Mouse (Mus musculus) hindbrain, postnatal 0 days (tissue): ENCODE results near the gene Acp2. TPM values are rescaled to one million over a fixed set of nuclear protein-coding genes. Genes with fewer than 3 reads are reported as not detected.
"Not testable (repeated sequence)": the region's sequence is repeated elsewhere in the genome, so short reads cannot be mapped to it uniquely, and the experiment has no call there.

Experiments
- ATAC-seq: fragments of 200-750 bp; cut with Nextera tagmentation; 2 replicates; pipeline ENCODE4 v1.8.0; 2017; ENCODE audit warnings: mild to moderate bottlenecking, moderate TSS enrichment, moderate library complexity
- DNase-seq: peaks from one replicate; pipeline ENCODE4 v3.0.0-alpha.2; 2015; ENCODE audit warnings: low spot score
- H3K27ac ChIP-seq: fragments of 300-500 bp; sonication (generic); 2 replicates; pipeline ENCODE4 v1.5.1; 2014; ENCODE audit warnings: mild to moderate bottlenecking
- H3K27me3 ChIP-seq: fragments of 300-500 bp; sonication (generic); 2 replicates; pipeline ENCODE4 v1.6.1; 2014; ENCODE audit warnings: low read length, mixed read lengths; ENCODE audit not compliant: insufficient read depth
- H3K36me3 ChIP-seq: fragments of 300-500 bp; sonication (generic); 2 replicates; pipeline ENCODE4 v1.6.1; 2014; ENCODE audit warnings: low read length, mixed read lengths; ENCODE audit not compliant: insufficient read depth
- H3K4me1 ChIP-seq: fragments of 300-500 bp; sonication (generic); 2 replicates; pipeline ENCODE4 v1.6.1; 2014; ENCODE audit warnings: antibody characterized with exemption, low read length, mixed read lengths; ENCODE audit not compliant: insufficient read depth
- H3K4me2 ChIP-seq: fragments of 300-500 bp; sonication (generic); 2 replicates; pipeline ENCODE4 v1.6.1; 2014; ENCODE audit warnings: low read depth, mild to moderate bottlenecking, low read length, moderate library complexity, mixed read lengths
- H3K4me3 ChIP-seq: fragments of 300-500 bp; sonication (generic); 2 replicates; pipeline ENCODE4 v1.5.1; 2014; ENCODE audit warnings: low read length
- H3K9ac ChIP-seq: fragments of 300-500 bp; sonication (generic); replicated peaks from 2 replicates; pipeline ENCODE4 v1.6.1; 2014; ENCODE audit warnings: mild to moderate bottlenecking, low read length, moderate library complexity, mixed read lengths
- H3K9me3 ChIP-seq: fragments of 300-500 bp; sonication (generic); 2 replicates; pipeline ENCODE4 v1.6.1; 2016; ENCODE audit warnings: low read length, mixed read lengths
- CTCF ChIP-seq: IDR thresholded peaks from 2 replicates; pipeline ENCODE4 v1.5.1; 2016; ENCODE audit warnings: antibody characterized with exemption, control low read depth, low read depth
- whole genome bisulfite sequencing: fragments of 180-500 bp; shearing (Covaris S2); extraction: QIAGEN DNeasy Blood & Tissue Kit; methylation state at CpG from one replicate; pipeline ENCODE4 v1.1.7; 2014; 5-methylcytosine and 5-hydroxymethylcytosine counted together
- polyA plus RNA-seq: library from polyadenylated mRNA; unstranded; fragments of >200 nt; fragmentation: Nextera tagmentation; extraction: Ambion mirVana; gene quantifications from 2 replicates; pipeline ENCODE4 v1.2.1, GENCODE M21; 2015
- total RNA-seq: library from RNA; depleted of rRNA; stranded (reverse); fragments of >200 nt; gene quantifications from 2 replicates; pipeline ENCODE4 v1.2.3, GENCODE M21; 2014

Gene Acp2
- total and polyA plus RNA-seq, 2 experiments from 2014 or later, result 30.9 to 48.5 TPM

DNA sequence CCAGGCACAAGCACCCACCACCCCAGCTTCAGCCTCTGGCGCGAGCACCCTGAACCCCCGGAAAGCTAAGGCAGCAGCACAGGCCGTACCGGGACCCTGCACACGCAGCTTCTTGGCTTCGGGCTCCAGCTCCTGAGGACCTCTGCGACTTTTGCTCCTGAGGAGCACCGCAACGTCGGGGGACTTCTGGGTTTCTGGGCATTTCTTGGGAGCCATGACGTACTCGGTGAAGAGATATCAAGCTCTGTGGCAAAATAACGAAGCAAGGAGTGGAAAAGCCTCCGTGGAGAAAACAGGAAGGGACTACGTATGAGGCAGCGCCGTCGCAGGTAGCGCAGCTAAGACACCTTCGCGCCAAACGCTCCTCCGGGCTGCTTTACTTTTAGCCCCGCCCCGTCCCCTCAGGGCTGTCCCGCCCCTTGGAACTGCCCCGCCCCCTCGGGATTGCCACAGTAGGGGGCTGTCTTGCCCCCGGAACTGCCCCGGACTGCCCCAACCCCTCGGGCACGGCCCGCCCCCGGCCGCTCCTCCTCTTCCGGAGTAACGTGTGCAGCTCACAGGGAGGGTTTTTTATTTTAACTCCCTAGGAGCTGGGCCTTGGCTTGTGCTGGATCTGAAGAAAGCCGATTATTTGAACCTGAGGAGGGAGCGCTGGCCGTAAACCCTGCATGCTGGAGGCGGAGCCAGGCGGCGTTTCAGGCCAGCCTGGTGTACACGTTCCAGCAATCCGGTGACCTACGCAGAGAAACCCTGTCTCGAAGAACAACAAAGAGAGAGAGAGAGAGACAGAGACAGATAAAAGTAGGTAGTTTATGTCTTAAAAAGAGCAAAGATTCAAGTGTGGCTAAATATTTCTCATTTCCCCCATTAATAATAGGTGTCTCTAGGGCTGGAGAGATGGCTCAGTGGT is 34.2 kb downstream of the Acp2 start, which contains the start of gene Ddb2:
Ddb2 (minus strand) TSS at position 382 of the 910 bp plus-strand sequence.
- under 1% methylated on average over 48 of the region's 48 CpGs for WGBS
- ATAC-seq (peak; percentile 99), DNase-seq (peak; percentile 98)
- Histone ChIP-seq H3K27ac (peak within 1 kb of the TSS; percentile 90), H3K9ac (peak within 1 kb of the TSS; percentile 59), H3K4me3 (peak within 1 kb of the TSS; percentile 63), H3K27me3 (no peaks in the 10 kb centered on the region), H3K4me1 (no peaks in the 10 kb centered on the region), H3K9me3 (no peaks in the 10 kb centered on the region), H3K4me2 (peak within 1 kb of the TSS; percentile 90), H3K36me3 (no peaks in the 10 kb centered on the region)
- TF ChIP-seq CTCF, result peak; percentile 52; the same call in 1 of the 2 replicates

DNA sequence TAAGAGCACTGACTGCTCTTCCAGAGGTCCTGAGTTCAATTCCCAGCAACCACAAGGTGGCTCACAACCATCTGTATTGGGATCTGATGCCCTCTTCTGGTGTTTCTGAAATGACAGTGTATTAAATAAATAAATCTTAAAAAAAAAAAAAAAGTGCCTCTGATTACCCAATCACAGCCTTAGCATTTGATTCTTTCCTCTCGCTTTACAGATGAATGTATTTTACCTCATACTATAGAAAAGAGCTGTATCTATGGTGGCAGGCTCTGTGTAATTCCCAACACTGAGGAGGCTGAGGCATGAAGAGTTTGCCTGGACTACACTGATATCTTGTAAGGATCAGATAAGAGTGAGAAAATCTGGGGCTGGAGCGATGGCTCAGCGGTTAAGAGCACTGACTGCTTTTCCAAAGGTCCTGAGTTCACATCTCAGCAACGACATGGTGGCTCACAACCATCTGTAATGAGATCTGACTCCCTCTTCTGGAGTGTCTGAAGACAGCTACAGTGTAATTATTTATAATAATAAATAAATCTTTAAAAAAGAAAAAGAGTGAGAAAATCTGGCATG is 34.9 kb downstream of the Acp2 start:
- peak overlapping the region; percentile 63 for H3K4me3 ChIP-seq
- not testable (repeated sequence) for H3K4me1 ChIP-seq, H3K27me3 ChIP-seq, H3K36me3 ChIP-seq, H3K9me3 ChIP-seq
- WGBS, result 24% methylated on average over 4 of the region's 4 CpGs
- peak overlapping the region; percentile 90 for H3K27ac ChIP-seq
- ATAC-seq (peak; percentile 67), DNase-seq (peak; percentile 36)
- peak overlapping the region; percentile 59; the same call in 1 of the 2 replicates for H3K9ac ChIP-seq
- H3K4me2 ChIP-seq, result peak overlapping the region; percentile 90

DNA sequence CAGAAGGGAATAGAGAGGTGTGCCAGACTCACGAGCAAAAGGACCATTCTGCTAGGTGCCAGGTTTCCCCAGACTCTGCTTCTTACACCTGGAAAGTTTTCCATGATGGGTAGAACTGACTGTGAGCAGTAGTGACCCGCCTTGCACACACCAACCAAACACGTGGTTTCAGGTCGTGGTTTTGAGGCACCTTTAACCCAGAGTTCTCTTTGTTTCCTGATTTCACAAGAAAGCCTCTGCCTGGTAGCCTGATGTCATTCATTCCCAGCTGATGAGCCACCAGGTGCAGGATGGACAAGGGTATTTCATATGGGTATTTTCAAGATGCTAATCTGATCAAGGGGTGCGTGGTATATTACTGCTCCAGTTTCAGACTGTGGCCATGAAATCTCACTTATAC is 39.9 kb downstream of the Acp2 start:
- no peaks in the 10 kb centered on the region for H3K27me3 ChIP-seq

DNA sequence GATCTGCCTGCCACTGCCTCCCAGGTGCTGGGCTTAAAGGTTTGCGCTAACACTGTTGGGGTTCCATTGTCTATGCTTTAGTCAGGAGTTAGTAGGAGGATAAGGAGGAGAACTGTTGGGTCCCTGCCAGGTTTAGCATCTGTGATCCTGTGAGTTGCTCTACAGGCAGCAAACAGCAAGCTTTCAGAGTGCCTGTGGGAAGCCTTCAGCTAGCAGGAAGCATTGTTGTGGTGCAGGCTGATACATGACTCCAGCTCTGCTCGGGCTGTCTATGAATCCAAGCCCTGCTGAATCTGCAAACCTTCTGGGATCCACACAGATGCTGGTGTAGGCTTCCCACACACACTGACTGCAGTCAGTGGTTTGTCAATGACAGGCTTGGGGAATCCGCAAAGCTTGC is 40.7 kb downstream of the Acp2 start:
- Histone ChIP-seq H3K4me2 (no peak overlapping the region), H3K9me3 (no peaks in the 10 kb centered on the region), H3K36me3 (no peaks in the 10 kb centered on the region), H3K27me3 (no peaks in the 10 kb centered on the region), H3K4me1 (0 out of 2 replicates have a peak, but pooled peaks cover 4% of the 10 kb centered on the region), H3K4me3 (no peak overlapping the region), H3K9ac (no peak overlapping the region), H3K27ac (no peak overlapping the region)
- DNase-seq, result peak; percentile 22
- no peak for TF ChIP-seq CTCF
- ATAC-seq, result peak; percentile 15; the same call in 1 of the 2 replicates
- 43% methylated on average over 3 of the region's 3 CpGs for WGBS

More for the DNA sequence above, 39.9 kb downstream of the Acp2 start:
- DNase-seq, result no peak
- ATAC-seq, result no peak
- H3K27ac ChIP-seq, result no peak overlapping the region
- 0 out of 2 replicates have a peak, but pooled peaks cover 4% of the 10 kb centered on the region for H3K4me1 ChIP-seq
- H3K36me3 ChIP-seq, result no peaks in the 10 kb centered on the region
- H3K9me3 ChIP-seq, result no peaks in the 10 kb centered on the region
- no peak for TF ChIP-seq CTCF
- H3K9ac ChIP-seq, result no peak overlapping the region
- H3K4me2 ChIP-seq, result no peak overlapping the region
- no peak overlapping the region for H3K4me3 ChIP-seq
- 69% methylated on average over 5 of the region's 5 CpGs for WGBS

DNA sequence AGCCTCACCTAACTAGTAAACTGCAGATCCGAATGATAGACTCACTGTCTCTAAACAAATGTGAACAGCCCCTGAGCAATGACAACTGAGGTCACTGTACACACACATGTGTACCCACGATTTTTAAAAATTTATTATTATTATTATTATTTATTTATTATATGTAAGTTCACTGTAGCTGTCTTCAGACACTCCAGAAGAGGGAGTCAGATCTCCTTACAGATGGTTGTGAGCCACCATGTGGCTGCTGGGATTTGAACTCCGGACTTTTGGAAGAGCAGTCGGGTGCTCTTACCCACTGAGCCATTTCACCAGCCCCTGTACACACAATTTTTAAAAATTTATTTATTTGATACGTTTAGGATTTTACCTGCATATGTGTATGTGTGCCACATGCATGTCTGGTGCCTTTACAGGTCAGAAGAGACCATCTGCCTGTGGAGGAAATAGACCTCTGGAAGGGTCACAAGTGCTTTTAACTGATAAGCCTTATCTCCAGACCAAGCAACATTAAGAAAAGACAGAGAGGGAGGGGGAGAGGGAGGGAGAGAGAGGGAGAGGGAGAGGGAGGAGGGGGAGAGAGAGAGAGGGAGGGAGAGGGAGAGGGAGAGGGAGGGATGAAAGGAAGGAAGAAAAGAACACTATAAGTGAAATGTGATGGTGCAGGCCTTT is 42.0 kb downstream of the Acp2 start:
- WGBS, result 80% methylated on average over 5 of the region's 5 CpGs
- TF ChIP-seq CTCF, result no peak

DNA sequence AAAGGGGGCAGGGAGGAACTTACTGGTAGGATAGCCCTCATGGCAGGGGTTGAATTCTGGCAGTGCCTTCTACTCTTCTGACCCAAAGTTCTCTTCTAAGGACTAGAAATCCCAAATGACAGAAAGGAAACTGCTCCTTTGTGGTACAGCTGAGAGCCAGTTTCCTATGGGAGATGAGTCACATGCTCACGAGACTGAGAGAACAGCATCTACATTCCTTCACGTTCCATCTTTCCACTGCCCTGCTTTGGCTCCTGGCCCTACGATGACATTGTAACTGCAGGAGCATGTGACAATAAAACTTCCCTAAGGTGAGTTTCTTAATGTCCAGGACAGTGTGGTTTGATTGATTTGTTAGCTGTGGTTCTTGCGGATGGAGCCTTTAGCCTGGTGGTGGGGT is 45.7 kb downstream of the Acp2 start:
- DNase-seq, result no peak
- no peak overlapping the region for H3K4me3 ChIP-seq
- H3K4me1 ChIP-seq, result 0 out of 2 replicates have a peak, but pooled peaks cover 2% of the 10 kb centered on the region
- no peaks in the 10 kb centered on the region for H3K36me3 ChIP-seq
- no peak for ATAC-seq
- no peak overlapping the region for H3K9ac ChIP-seq
- WGBS, result 91% methylated on average over 4 of the region's 4 CpGs
- TF ChIP-seq CTCF, result no peak
- H3K4me2 ChIP-seq, result no peak overlapping the region
- no peaks in the 10 kb centered on the region for H3K27me3 ChIP-seq
- H3K27ac ChIP-seq, result no peak overlapping the region
- no peaks in the 10 kb centered on the region for H3K9me3 ChIP-seq

More for the DNA sequence above, 42.0 kb downstream of the Acp2 start:
- DNase-seq (no peak), ATAC-seq (no peak)
- Histone ChIP-seq H3K4me2 (no peak overlapping the region), H3K4me3 (no peak overlapping the region), H3K9me3 (no peaks in the 10 kb centered on the region), H3K9ac (no peak overlapping the region), H3K27me3 (no peaks in the 10 kb centered on the region), H3K4me1 (0 out of 2 replicates have a peak, but pooled peaks cover 4% of the 10 kb centered on the region), H3K36me3 (no peaks in the 10 kb centered on the region), H3K27ac (no peak overlapping the region)
